Mouse (Mus musculus) cerebellum, postnatal 36 days (tissue): Measurements from ENCODE around the gene Herc4.

Experiments used
- DNase-seq, 2 experiments: peaks; one replicate each; pipeline ENCODE4 v3.0.0; 2021 to 2022; ENCODE audit warnings: mixed read lengths in 2 of 2

Gene Herc4

GRCm38 (mm10) chr10:63365918-63366455 lies 122.4 kb downstream of the Herc4 start:
- DNase-seq = no peak

GRCm38 (mm10) chr10:63367386-63367785 lies 123.8 kb downstream of the Herc4 start:
- DNase-seq = no peak
